Mouse (Mus musculus): Measurements from ENCODE around the gene Reg3b. TPM values are rescaled to one million over a fixed set of nuclear protein-coding genes. Genes with fewer than 3 reads are reported as not detected.
"Not testable (repeated sequence)": the region's sequence is repeated elsewhere in the genome, so short reads cannot be mapped to it uniquely, and the experiment has no call there.

The Reg3b gene
- polyA plus RNA-seq (2021): not detected

DNA sequence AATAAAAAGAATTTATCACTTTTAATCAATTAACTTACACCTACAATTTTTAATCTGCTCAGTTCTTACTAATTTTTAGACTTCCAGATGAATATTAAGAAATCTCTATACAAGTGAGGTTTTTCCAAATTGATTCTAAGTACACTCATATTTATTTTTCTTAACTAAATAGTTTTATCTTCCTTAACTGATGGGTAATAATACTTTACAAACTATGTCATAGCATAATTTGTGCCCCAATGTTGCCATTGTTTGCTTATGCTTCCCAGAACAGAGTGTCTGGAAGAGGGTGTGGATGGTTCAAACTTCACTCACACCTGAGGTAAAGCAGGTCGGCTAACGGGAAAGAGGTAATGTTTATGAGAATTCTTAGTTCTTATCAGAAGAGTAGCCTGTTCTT is at the start of gene Reg3b:
Gene Reg3b, plus strand, starts transcription at position 301 of the 400 bp plus-strand sequence.
- no peak for DNase-seq (ENCODE audit: low read depth, low spot score)
- POLR2A ChIA-PET: no interaction called here
- in situ Hi-C loops (cut with MboI; ENCODE audit: low pct_unique_long_range_greater_than_20kb): no loop called here
- CTCF ChIA-PET: no interaction called here
- no peak for TF ChIP-seq CTCF (IDR thresholded peaks at IDR 0.05)
- ATAC-seq: no peak
- H3K27me3 ChIP-seq: no peaks in the 10 kb centered on the region

DNA sequence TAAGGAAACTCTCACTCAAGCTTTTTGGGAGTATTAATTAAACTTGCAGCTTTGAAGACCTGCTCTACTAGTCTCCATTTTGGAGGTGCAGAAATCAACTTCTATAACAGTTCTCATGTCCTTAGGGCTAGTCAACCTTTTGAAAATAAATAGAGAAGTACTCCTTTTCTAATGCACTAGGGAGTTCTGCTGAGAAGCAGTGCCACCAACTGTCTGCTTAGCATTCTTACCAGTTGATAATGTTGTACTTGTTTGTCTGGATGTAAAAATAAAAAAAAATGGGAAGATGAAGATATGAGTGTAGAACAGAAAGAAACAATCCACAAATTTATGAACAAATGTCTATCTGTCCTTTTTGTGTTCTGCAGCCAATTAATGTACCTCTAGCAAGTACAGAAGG is 42.7 kb upstream of the Reg3b start:
- ChIA-PET POLR2A (no interaction called here), CTCF (no interaction called here)
- DNase-seq (ENCODE audit: low read depth, low spot score) (no peak), ATAC-seq (no peak)
- TF ChIP-seq CTCF (IDR thresholded peaks at IDR 0.05): no peak
- in situ Hi-C loops (cut with MboI; ENCODE audit: low pct_unique_long_range_greater_than_20kb): no loop called here
- no peaks in the 10 kb centered on the region for H3K27me3 ChIP-seq

DNA sequence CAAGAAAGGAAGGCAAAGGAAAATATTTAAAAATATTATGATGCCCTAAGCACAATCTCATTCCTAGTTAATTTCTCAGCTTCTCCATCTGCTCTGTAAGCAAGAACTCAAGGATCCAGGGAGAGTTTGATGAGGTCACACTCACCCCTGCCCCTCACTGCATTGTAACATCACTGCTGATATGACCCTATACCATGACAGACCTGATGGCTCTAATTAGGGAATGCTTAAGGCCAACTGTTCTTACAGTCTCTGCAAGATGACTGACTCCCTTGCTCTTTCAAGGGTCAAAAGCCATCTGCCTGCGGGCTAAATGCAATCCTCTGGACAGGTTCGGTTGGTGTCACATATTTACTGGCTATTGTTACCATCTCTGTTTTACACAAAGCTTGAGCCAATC is 41.3 kb upstream of the Reg3b start:
- CTCF ChIA-PET: no interaction called here
- ATAC-seq: no peak
- no peaks in the 10 kb centered on the region for H3K27me3 ChIP-seq
- no peak for DNase-seq (ENCODE audit: low read depth, low spot score)
- POLR2A ChIA-PET: no interaction called here
- in situ Hi-C loops (cut with MboI; ENCODE audit: low pct_unique_long_range_greater_than_20kb): no loop called here
- TF ChIP-seq CTCF (IDR thresholded peaks at IDR 0.05): no peak

DNA sequence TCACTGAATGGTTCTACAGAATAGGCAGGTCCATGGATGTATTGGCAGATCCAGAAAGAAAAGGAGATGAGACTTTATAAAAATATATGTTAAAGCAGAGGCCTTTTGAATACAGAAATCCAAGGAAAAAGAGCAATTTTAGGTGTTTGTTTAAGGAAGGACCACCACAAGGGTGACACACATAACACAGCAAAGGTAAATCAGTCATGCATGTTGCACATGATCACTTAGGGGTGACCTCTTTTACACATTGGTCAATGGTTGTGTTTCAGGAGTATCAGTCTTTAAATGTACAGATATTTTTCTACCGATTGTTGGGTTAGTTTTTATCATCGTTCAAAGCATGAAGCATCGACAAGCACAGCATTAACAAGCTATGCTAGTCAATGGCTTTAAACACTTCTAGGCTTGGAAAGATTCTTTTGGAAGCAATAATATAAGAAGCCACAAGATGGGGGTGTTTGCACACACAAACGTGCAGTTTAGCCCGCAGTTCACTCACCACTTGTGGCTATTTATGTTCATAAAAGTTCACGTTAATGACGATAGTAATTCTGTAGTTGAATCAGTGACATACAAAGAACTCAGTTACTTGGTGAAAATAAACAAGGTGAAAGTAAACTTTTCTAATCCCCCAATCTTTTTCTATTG is 38.4 kb upstream of the Reg3b start:
- ChIA-PET POLR2A (no interaction called here), CTCF (no interaction called here)
- ATAC-seq: no peak
- H3K27me3 ChIP-seq: no peaks in the 10 kb centered on the region
- in situ Hi-C loops (cut with MboI; ENCODE audit: low pct_unique_long_range_greater_than_20kb): no loop called here
- no peak for DNase-seq (ENCODE audit: low read depth, low spot score)
- TF ChIP-seq CTCF (IDR thresholded peaks at IDR 0.05): peak; percentile 43

DNA sequence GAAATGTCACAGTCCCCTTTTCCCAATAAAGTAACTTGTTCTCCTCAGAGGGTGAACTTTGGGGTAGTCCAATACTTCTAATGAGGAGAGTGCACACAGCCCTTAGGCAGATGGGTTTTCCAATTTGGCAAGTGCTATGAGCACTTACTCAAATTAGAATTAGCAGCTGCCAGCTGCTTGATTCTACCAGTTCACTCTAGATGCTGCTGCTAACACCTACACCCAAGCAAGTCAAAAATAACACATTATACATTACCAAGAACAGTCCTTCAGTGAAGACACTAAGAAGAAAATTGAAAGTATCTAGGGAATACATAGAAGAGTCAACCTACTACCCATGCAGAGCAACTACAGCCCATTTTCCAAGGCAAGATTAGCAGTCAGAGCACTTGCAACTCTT is 30.2 kb upstream of the Reg3b start:
- ATAC-seq (no peak), DNase-seq (ENCODE audit: low read depth, low spot score) (no peak)
- no peak for TF ChIP-seq CTCF (IDR thresholded peaks at IDR 0.05)
- in situ Hi-C loops (cut with MboI; ENCODE audit: low pct_unique_long_range_greater_than_20kb): no loop called here
- POLR2A ChIA-PET: no interaction called here
- CTCF ChIA-PET: no interaction called here
- peaks cover 3% of the 10 kb centered on the region for H3K27me3 ChIP-seq

DNA sequence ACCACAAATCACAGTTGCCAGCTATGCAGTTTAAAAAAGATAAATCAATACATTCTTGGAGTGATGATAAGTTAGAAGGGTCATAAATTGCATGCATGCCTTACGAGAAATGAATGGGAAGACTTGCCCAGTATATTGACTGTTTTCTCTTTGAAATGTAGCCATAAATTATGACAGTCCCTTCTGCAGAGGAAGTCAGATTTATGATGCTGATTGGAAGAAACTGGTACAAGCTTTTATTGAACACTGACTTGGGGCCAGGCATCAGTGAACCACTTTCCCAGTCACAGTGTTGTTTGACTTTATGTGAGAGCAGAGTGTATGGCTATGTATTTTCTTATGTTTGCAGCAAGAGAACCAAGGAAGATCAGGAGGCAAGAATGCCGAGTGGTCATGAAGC is 28.8 kb upstream of the Reg3b start:
- no peak for DNase-seq (ENCODE audit: low read depth, low spot score)
- ATAC-seq: no peak
- H3K27me3 ChIP-seq: peaks cover 3% of the 10 kb centered on the region
- in situ Hi-C loops (cut with MboI; ENCODE audit: low pct_unique_long_range_greater_than_20kb): no loop called here
- ChIA-PET POLR2A (no interaction called here), CTCF (no interaction called here)
- TF ChIP-seq CTCF (IDR thresholded peaks at IDR 0.05): no peak

DNA sequence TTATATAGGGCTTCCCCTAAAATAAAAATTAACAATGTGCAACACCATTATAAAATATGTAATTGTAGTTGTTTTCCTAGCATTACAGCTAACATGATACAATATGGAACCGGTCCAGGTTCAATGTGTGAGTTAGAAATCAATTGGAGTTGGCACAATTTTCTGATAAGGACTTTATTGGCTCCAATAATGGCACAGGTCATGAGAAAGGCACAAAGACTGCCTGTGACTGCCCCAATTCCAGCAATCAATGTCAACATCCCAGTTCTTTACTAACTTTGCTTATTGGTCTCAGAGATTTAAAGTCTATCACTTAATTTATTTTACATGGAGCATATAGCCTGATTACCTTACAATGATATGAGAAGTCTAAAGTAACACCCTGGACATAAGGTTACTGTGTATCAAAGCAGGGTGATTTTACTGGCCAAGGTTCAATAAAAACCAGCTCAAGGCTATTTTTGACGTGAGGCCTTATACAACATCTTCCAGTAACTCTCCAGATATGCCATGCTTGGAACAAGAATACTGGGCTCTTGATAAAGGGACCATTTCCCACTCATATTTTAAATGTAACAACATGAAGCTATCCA is 8.4 kb upstream of the Reg3b start:
- ATAC-seq: no peak
- in situ Hi-C loops (cut with MboI; ENCODE audit: low pct_unique_long_range_greater_than_20kb): no loop called here
- H3K27me3 ChIP-seq: no peaks in the 10 kb centered on the region
- CTCF ChIA-PET: no interaction called here
- POLR2A ChIA-PET: no interaction called here
- no peak for TF ChIP-seq CTCF (IDR thresholded peaks at IDR 0.05)
- no peak for DNase-seq (ENCODE audit: low read depth, low spot score)

DNA sequence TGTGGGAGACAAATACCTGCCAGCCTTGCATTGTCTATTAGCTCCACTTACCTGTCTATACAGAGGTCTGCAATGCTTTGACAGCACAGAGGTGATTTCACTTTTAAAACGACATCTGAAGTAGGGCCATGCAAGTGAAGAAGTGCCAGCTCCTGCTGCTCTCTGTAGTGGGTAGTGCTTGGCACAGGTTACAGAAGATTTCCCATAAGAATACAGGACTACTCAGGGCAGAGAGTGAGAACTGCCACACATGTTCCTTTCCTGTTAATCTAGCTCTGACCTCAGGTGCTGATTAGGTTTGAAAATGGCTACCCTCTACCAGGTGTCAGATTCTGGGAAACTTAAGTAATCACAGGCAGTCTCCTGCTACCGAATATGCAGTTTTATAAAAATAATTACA is 8.3 kb downstream of the Reg3b start, which contains the start of gene Reg3d:
Gene Reg3d, minus strand, starts transcription at position 101 of the 400 bp plus-strand sequence.
- no peak for TF ChIP-seq CTCF (IDR thresholded peaks at IDR 0.05)
- CTCF ChIA-PET: interaction anchor here (1.2 kb wide), 1 partner anchor 10 kb away, joined by 3 read pairs; no protein-coding TSS in a partner anchor
- no peaks in the 10 kb centered on the region for H3K27me3 ChIP-seq
- POLR2A ChIA-PET: no interaction called here
- DNase-seq (ENCODE audit: low read depth, low spot score) (no peak), ATAC-seq (no peak)
- in situ Hi-C loops (cut with MboI; ENCODE audit: low pct_unique_long_range_greater_than_20kb): no loop called here

DNA sequence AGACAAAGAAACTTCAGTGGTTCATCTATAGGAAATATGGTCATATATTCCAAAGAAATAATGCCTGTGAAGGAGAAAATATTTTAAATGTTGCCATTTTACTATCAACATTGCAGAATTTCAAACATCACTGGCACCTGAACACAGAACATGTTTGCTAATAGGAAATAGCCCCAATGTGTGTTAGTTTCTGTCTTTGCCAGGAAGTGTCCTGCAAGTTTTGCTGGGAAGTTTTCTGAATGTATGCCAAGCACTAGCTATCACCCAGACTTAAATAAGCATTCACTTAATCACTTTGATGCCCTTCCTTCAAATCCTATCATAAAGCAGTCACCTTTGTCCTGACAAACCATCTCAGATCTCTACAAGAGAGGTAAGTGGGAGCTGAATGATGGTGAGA is 10.0 kb downstream of the Reg3b start, which contains the start of gene Reg3a:
Gene Reg3a, plus strand, starts transcription at position 301 of the 400 bp plus-strand sequence.
- DNase-seq (ENCODE audit: low read depth, low spot score) (no peak), ATAC-seq (no peak)
- CTCF ChIA-PET: no interaction called here
- in situ Hi-C loops (cut with MboI; ENCODE audit: low pct_unique_long_range_greater_than_20kb): no loop called here
- POLR2A ChIA-PET: no interaction called here
- TF ChIP-seq CTCF (IDR thresholded peaks at IDR 0.05): no peak
- H3K27me3 ChIP-seq: no peaks in the 10 kb centered on the region

DNA sequence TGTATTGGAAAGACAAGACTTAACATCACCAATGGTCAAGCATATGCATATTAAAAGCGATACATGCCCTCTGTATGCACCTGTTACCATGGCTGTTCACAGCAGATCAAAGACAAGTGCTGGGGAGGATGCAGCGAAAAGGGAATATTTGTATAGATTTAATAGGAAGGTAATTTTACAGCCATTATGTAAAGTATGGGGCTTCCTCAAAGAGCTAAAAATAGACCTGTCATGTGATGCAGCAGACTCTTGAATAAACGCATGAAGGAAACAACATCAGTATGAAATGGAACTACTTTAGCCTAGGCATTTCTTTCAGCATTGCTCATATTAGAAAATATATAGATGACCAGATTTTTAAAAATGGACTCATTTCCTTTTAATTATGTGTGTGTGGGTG is 15.2 kb downstream of the Reg3b start:
- ATAC-seq (no peak), DNase-seq (ENCODE audit: low read depth, low spot score) (no peak)
- ChIA-PET POLR2A (no interaction called here), CTCF (no interaction called here)
- no peak for TF ChIP-seq CTCF (IDR thresholded peaks at IDR 0.05)
- in situ Hi-C loops (cut with MboI; ENCODE audit: low pct_unique_long_range_greater_than_20kb): no loop called here
- H3K27me3 ChIP-seq: no peaks in the 10 kb centered on the region

DNA sequence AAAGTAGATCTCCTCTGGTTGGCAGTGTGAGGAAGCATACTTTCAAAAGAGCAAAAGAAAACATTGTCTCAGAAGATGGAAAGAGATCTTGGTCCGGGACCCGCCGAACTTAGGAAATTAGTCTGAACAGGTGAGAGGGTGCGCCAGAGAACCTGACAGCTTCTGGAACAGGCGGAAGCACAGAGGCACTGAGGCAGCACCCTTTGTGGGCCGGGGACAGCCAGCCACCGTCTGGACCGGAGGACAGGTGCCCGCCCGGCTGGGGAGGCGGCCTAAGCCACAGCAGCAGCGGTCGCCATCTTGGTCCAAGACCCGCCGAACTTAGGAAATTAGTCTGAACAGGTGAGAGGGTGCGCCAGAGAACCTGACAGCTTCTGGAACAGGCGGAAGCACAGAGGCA is 24.9 kb downstream of the Reg3b start, which contains the start of gene Reg2:
Gene Reg2, plus strand, starts transcription at position 301 of the 400 bp plus-strand sequence.
- CTCF ChIA-PET; DNase-seq (ENCODE audit: low read depth, low spot score); POLR2A ChIA-PET; H3K27me3 ChIP-seq; ATAC-seq; in situ Hi-C loops (cut with MboI; ENCODE audit: low pct_unique_long_range_greater_than_20kb): not testable (repeated sequence)

DNA sequence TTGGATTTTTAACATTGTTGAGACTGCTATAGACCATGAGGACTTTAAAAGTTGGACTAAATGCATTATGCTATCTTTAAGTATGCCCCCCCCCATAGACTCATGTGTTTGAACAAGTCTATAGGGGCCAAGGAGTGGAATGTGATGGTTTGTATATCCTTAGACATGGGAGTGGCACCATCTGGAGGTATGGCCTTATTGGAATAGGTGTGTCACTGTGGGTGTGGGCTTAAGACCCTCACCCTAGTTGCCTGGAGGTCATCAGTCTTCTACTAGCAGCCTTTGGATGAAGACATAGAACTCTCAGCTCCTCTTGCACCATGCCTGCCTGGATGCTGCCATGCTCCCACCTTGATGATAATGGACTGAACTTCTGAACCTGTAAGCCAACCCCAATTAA is 52.0 kb downstream of the Reg3b start, which contains the start of gene Reg1:
Gene Reg1, plus strand, starts transcription at position 301 of the 400 bp plus-strand sequence.
- POLR2A ChIA-PET: not testable (repeated sequence)

More for the DNA sequence above, 52.0 kb downstream of the Reg3b start, which contains the start of gene Reg1:
- in situ Hi-C loops (cut with MboI; ENCODE audit: low pct_unique_long_range_greater_than_20kb); CTCF ChIA-PET; DNase-seq (ENCODE audit: low read depth, low spot score); H3K27me3 ChIP-seq; ATAC-seq: not testable (repeated sequence)

Other genes starting within 250 kb of the Reg3b start
- gene Reg3d, start 8.2 kb downstream of the Reg3b start, polyA plus RNA-seq (2021): not detected
- not detected for gene Reg3a, start 10.1 kb downstream of the Reg3b start, polyA plus RNA-seq (2021)
- gene Reg2, start 25.0 kb downstream of the Reg3b start, polyA plus RNA-seq (2021): not detected
- gene Reg1, start 52.1 kb downstream of the Reg3b start, polyA plus RNA-seq (2021): not detected
- not detected for gene Reg3g, start 98.2 kb downstream of the Reg3b start, polyA plus RNA-seq (2021)